Mouse (Mus musculus) adrenal gland, postnatal 4 days (tissue): ENCODE results near the gene Poln. TPM values are rescaled to one million over a fixed set of nuclear protein-coding genes. Genes with fewer than 3 reads are reported as not detected.

Experiments used
- DNase-seq, 2 experiments: peaks; one replicate each; pipeline ENCODE4 v3.0.0; 2021 to 2022; ENCODE audit warnings: low spot score in 2 of 2, mixed read lengths in 2 of 2
- total RNA-seq, 2 experiments: library from RNA; stranded (reverse); gene quantifications; 2 replicates each; pipeline ENCODE4 v1.2.3; 2021

The Poln gene
- total RNA-seq, 2 experiments from 2014 or later: 1.4 to 3.4 TPM

DNA sequence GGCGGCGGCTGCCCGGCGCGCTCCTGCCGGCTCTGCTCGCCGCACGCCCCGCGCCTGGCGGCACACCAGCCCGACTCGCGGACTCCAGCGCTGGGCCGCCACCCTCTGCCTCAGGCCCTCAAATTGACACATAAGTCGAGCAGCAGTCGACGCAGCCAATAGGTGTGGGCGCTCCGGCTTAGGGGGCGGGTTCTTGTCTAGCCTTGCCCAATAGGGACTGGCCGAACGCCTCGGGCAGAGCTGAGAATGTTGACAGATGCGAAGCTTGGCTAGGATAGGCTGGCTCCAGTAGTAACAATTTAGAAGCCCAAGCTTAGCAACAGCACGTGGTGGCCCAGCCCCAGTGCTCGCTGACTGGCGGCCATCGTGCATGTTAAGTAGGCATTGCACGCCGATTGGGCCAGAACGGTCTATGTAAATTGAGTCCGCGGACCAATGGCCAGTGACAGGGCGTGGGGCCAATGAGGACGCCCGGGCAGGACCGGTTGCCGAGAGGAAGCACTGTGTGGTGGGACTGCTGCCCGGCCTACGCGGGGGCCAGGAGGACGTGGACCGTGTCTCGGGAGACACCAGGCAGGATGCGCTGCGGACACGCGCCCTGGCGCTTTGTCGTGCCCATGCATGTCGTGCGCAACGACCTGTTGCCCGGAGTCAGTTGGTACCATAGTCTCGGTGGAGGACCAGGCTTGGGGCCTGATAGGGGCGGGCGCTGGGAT lies 18.5 kb upstream of the Poln start, which contains the start of gene Mxd4:
Gene Mxd4 (minus strand): TSS at position 120 of the 716 bp plus-strand sequence.
- peak; percentile 95 to 98 for DNase-seq

DNA sequence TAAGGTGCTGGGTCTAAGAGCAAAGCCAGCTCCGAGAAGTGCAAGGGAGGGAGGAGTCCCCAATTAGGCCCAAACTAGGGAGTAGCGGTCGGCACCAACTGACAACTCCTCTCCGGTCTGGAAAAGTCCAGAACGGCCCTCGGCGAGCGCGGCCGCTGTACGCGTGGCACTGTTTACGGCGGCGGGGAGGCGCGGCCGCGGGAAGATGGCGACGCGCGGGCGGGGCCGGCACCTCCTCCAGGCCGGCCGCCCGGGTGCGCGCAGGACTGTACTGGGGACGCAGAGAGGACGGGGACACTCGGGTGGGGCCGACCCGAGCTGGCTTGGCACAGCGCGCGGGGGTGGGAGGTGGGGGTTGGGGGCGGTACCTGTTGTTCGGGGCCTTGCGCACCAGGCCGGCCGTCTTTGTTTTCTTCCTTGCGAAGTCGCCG lies 17.7 kb upstream of the Poln start:
- DNase-seq: no peak

DNA sequence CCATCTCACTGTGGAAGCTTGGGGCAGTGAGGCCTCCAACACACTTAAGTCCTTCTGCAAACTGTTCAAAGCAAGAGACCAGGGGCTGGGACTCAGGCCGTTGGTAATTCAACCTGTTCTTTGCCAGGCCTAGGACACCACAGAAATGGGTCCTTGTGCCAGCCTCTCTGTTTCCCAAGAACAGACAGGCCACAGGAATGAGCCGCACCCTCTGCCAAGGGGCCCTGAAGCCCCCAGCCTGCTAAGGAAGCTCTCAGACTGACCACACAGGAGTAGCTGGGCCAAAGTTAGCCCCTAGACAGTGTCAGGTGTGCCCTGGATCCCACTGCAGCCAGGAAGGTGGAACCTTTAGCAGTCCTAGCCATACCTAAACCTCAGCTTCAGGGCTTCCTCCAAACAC lies 17.1 kb upstream of the Poln start:
- no peak for DNase-seq

DNA sequence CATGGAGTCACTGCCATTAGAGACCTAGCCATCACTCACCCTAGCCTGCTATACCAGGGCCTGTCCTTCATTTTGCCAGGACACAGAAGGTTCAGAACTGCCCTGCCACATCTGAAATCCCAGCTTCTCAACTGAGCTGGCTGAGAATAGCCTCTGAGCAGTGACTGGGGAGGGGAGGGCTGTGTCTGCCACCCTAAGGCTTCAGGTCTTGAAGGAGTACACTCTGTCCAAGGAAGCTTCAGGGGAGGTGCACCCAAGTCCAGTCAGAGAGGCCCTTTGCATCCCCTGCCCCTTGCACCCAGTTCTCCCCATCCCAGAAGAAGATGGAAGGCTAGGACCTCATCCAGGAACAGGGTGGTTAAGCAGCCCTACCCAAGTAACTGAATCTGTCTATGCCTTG lies 16.5 kb upstream of the Poln start:
- no peak for DNase-seq

DNA sequence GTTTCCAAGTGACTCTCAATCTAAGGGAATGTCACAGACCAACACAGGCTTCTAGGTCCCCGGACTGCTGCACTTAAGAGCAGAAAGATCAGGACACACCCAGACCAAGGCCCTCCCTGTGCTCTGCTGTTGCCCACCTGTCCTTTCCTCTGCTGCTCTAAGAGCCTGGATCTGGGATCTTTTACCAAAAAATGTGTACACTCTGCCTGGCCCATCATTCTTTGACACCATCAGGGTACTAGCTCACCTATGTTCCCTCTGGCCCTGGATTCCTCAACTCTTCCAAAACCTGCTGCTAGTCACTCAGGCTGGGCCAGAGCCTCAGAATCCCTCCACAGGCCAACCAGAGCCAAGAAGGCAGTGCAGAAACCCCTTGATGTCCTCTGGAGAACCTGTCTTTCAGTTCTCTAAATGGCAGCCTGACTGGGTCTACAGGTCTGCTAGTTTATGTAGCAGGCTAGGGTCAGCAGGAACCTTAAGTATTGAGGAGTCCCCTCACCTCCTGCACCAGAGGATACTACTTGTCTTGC lies 15.9 kb upstream of the Poln start:
- DNase-seq: peak in 1 of 2 experiments; percentile 1

DNA sequence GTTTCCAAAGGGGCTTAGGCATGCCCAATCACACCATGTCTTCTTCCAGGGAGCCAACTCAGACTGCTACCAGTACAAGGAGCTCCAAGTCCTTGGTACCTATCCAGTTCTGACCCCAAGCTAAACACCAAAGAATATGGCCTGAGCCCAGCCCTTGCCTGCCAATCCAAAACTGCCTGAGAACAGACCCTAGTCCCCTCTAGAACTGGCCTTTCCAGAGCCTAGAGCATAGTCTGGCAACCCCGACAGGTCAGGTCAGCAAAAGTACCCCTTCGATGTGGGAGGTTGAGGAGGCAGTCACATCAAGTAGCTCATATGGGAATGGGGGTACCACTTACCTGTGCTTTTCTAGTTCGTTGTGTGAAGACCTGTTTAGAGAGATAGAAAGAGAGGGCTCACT lies 14.7 kb upstream of the Poln start:
- DNase-seq: no peak

DNA sequence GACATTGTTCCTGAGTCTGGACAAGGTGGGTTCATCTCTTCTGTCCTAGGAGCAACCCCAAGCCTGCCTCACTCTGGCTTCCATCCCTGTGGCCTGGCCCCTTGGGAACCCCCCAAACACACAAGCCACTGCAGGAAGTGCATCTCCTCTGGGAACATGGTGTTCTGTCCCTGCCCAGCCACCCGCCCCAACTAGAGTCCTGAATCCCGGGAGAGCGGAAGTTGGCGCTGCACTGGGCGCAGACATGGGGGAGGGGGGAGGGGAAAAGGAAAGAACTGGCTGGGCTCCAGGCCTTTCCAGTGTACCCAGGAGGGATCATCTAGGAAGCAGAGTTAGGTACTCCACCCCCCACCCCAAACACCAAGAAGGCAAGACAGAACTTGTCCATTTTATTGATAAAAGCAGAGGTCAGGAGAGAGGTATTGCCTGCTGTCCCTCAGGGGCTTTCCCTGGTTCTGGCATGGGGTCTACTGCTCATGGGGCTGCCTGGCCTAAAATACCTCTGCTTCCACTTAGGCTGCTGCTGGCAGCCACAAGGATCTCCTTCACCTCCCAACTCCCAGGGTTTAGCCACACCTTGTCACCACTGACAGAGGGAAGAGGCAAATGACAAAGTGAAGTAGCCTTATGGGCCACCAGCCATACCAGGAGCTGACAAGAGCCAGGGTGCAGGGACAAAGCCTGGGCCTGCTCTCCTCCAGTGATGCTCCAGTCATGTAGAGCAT lies 14.1 kb upstream of the Poln start:
- no peak for DNase-seq

DNA sequence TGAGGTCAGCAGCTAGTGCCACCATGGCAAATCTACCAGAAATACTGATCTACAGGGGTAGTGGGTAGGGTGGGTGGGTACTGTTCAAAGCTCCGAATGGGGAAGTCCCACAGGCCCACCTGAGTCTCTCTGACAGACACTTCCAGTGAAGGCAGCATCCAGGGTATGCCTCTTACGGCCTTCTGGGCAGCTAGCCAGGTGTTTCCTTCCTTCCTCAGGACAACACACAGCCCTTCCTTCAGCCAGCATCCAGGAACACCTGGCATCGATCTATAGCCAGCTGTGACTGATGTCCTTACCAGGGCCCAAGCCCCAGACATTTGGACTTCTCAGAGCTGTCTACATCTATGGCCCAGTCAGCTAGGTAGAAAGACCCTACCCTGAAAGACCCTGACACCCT lies 13.2 kb upstream of the Poln start:
- peak in 1 of 2 experiments; percentile 4 for DNase-seq

DNA sequence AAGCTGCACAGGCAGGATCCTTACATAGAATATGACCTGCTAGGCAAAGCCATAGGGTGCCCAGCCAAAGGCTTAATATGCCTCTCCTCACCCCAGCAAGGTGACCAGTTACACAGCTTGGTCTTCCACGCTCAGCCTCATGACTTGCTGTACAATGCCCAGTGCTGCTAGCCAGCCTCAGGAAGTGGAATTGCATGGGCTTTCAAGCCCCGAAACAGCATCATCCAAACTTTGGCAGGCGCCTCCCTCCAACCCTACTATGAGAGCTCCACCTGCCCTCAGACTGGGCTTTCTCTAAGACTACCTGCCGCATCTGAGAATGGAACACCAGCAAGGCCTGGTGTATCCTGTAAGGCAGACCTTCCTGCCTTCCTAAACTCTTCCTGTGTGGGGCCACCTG lies 8.6 kb upstream of the Poln start:
- DNase-seq: no peak

DNA sequence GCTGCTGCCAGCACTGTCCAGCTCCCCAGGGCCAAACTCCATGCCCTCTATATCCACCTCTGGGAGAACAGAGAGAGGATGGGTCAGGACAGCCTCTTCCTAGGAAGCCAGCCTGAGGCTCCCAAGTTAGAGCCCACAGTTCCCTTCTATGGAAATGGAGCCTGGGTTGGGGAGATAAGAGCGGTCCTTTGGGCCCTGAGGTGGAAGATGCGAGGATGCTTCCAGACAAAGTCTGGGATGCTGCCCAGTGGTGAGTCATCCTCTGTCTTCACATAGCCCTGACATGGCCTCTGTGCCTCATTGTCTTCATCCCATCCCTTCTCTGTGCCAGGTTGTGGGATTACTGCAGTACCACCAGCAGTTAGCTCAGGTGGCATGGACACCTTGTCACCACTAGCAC lies 7.8 kb upstream of the Poln start:
- DNase-seq: no peak

DNA sequence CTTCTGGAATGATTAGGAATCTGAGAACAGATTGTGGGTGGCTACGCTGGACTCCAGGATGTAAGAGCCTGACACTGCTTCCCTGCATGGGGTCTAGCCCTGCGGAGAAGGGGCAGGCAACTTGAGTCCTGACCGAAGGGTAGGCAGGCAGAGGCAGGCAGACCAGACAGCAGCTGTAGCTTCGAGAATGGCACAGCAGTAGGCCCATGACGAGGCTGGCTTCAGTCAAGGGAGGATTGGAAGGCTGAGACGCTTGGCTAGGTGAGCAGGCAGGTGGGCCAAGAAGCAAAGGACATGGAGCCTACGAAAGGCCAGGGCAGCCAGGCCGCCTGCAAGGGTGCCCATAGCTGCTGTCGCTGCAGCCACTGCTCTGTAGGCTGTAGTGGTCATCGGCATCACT lies 7.4 kb upstream of the Poln start:
- peak in 1 of 2 experiments; percentile 1 for DNase-seq

DNA sequence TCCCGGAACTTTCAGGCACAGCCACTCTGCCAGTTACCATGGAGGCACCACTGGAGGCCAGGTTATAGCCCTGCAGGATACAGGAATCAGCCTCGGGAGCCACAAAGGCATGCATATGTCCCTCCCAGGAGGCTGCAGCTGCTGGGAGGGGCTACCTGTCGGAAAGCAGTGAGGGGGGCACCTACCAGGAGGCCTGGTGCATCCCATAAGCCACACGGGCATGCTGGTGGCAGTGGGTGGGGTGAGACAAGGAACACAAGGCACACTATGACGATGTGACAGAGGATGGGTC lies 6.1 kb upstream of the Poln start:
- no peak for DNase-seq

DNA sequence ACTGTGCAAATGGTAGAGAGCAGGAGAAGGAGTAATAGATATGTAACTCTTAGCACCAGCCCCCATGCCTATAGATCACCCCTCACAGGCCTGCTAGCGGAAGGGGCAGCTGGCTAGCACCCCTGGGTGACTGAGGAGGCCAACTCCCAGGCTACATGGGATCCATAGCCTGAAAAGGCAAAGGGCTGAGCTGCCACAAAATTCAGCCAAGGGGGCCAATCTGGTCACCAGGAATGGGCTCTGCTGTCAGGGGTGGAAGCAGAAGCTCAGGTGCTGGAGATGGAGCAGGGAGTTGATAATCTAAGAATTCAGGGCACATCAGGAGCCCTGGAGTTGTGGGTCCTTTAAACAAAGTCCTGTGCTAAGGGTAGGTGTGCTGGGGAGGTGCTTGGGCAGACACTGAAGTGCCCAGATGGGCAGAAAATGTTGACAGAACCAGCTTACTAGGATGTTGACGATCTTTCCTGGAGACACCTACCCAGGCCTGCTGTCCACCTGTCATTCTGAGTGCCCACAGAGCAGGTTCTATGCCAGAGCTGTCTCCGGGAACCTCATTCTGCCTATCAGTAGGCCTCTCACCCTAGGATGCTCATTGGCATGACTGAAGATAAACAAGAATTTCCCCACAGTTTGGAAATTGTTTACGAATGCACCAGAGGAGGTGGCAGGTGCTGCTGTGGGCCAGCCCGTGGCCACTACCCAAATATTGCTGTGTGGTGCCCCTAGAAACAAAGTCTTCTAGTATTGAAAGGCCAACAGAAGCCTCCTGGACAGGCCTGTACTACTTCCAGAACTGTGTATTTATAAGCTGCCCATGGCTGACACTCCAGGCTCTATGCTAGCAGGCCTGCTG lies 5.5 kb upstream of the Poln start:
- DNase-seq: no peak

DNA sequence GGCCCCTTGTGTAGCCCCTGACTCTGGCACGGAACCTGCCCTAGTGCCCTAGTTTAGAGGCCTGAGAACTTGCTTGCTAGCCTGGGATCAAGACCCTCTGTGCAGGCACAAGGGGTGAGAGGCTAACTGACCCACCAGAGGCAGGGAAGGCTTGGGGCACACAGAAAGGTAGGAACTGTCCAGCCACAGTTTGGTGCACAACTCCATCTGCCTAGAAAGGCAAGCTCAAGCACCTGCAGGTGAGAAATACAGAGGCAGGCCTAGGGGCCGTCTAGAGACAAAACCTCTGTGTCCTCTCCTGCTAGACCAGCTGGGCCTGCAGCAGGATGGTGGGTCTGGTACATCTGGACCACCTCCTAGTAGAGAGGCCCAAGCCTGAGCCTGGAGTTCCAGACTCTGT lies 4.8 kb upstream of the Poln start:
- DNase-seq: no peak

DNA sequence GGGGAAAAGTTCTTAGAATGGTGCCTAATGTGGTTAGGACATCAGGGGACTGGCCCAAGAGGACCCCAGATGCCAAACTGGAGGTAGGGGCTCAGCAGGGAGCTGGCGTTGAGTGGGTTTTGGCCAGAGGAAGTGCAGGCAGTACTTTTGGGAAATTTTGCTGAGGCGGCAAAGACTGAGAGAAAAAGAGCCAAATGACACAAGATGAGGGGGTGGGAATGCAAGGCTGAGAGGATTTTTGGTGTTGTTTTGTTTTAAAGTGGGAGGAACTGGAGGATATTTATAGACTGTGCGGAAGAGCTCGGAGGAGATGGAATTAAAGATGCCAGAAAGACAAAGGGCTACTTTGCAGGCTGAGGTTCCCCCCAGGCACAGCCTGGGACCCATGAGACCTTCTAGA lies 1.5 kb upstream of the Poln start:
- DNase-seq: no peak

DNA sequence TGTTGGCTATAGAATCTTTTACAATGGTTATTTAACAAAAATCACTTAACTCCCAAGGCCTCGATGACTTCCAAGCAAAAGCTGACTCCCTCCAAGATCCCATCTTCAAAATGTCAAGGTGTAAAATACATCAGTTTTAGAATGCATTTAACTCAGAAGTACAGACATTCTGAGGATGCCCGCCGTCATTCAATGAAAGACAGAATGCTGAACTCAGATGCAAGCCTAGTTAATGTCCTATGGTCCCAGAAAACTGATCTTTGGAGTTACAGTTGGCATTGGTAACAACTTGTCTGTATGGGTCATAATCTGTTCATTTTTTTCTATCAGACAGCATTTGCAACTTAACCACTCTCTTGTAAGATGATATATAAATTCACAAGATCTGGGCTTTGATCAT lies 706 bp upstream of the Poln start:
- no peak for DNase-seq

DNA sequence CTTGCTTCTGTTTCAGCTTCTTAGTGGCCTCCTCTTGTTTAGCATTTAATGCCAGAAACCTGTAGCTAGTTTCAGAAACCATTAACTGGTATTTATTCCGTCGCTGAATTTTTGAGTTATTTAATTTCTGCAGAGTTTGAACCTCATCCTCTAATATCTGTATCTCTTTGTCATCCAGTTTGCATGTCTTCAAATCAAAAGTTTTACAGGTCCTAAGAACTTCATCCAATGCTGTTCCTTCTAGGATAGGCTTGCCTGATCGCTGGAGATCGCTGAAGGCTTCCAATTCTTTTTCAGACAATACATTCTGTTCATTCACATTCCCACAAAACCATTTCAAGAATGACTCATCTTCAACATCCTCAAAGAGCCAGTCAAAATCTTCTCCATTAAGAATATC lies 1.4 kb downstream of the Poln start:
- no peak for DNase-seq

DNA sequence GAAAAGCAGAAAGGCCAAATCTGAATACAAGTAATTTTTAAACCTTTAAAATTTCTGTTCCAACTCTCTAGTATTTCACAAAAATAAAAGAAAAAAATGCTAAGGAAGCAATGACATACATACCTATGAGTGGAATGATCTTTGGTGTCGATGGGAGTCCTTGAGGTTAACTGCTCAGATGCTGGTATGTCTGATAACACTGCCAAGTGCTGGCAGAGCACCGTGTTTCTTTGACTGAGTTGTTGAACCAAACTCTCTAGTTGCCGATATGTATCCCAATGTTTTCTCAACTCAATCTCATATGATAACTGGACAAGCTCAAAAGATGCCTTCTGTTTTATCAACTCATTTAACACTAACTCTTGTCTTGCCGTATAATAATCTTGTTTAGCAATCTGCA lies 3.5 kb downstream of the Poln start:
- DNase-seq: no peak

DNA sequence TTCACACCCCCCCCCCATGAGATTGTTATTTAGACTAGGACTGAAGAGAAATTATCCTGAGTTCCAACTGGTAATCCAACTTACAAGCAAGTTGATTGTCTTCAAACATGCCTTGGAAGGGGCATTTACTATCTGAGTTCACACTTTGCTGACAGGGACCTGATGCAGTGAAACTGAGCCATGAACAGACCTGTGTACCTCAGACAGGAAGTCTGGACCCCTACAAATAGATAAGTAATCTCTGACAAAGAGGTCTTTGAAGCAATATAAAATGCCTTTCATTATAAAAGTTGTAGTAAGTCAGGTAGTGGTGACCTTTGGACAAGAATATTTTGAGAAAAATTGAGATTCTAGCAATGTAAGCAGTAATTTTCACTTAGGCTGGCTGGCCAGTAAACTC lies 20.8 kb downstream of the Poln start:
- no peak for DNase-seq

DNA sequence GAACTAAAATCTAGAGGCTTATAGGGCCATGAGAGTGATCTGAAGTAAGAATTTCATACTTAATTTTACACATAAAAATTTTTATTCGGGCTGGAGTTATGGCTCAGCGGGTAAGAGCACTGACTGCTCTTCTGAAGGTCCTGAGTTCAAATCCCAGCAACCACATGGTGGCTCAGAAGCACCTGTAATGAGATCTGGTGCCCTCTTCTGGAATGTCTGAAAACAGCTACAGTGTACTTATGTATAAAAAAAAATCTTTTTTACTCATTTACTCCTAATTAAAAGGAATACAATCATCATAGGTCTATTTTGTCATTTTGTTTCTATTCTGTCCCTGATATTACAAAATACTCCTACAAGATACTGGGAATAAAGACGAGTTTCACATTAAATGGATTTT lies 21.7 kb downstream of the Poln start:
- DNase-seq: no peak

DNA sequence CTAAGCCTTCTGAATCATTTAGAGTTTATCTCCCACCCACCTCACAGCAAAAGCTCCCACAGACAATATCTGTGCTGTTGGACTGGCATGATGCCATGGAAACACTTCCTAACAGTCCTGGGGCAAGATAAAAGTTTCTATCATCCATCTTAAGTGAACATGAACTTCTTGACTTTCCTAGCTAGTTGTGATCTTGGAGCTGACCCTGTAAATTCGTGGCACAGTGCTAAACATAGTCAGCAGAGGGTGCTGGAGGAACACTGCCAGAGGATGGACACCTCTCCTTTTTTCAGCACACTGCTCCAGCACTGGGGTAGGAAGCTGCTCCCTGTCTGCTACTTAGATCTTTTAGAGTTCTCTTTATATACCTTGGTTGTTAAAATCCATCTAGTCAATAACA lies 29.5 kb downstream of the Poln start:
- peak in 1 of 2 experiments; percentile 10 for DNase-seq

DNA sequence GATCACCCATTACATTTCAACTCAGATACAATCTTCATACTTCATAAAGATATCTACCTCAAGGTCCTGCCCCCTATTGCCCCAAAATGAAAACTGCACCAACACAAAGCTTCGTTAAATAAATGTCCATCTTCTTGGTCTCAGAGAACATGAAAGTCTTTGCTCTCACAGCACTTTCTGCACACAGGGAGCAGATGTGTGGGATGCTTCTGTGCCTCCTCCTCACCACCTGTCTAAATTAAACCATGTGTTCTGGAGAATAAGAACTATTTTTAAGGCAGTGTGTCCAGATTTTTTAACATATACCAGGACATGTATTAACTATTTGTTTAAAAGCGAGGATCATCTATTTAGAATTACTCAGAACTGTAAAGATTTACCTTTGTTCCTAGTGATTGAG lies 36.5 kb downstream of the Poln start:
- no peak for DNase-seq
